Mouse (Mus musculus): Measurements from ENCODE around the gene Ercc5. TPM values are rescaled to one million over a fixed set of nuclear protein-coding genes. Genes with fewer than 3 reads are reported as not detected.
A peak's percentile ranks its signal among the peaks of the same experiment; 100 is the strongest.

Ercc5 gene
- total RNA-seq, 1 experiment = 20.6 TPM

- H3K9me3 ChIP-seq (ENCODE audit: control insufficient read depth, insufficient read depth, low read depth, low read length) = no peaks in the 10 kb centered on the region
- in situ Hi-C loops (cut with MboI; ENCODE audit: low sequenced_read_pairs in 2 of 2, unreplicated experiment in 2 of 2) = no loop called here
- no peak overlapping the region for H3K9ac ChIP-seq (ENCODE audit: insufficient read depth, low read depth, low read length, poor library complexity, severe bottlenecking)
- H3K27ac ChIP-seq (ENCODE audit: insufficient read depth, low read depth, low read length, poor library complexity, severe bottlenecking) = no peak overlapping the region
- no peaks in the 10 kb centered on the region for H3K36me3 ChIP-seq (ENCODE audit: control insufficient read depth, insufficient read depth, low read length, poor library complexity, severe bottlenecking)
- H3K4me3 ChIP-seq (ENCODE audit: insufficient read depth in 1 of 2, low read depth in 1 of 2, low read length in 2 of 2, poor library complexity in 1 of 2, severe bottlenecking in 1 of 2) = no peak overlapping the region
- no peaks in the 10 kb centered on the region for H3K4me1 ChIP-seq (ENCODE audit: control insufficient read depth in 2 of 2, insufficient read depth in 2 of 2, low read length in 2 of 2, poor library complexity in 1 of 2)
- TF ChIP-seq ZNF384 (IDR thresholded peaks at IDR 0.05; ENCODE audit: low read depth, low read length) (no peak), MAFK (IDR thresholded peaks at IDR 0.05; ENCODE audit: insufficient read depth, low read depth, low read length) (no peak), ZC3H11A (IDR thresholded peaks at IDR 0.05; ENCODE audit: borderline replicate concordance, low read depth, low read length) (no peak), CHD2 (IDR thresholded peaks at IDR 0.05; ENCODE audit: low read depth, low read length) (no peak), HCFC1 (IDR thresholded peaks at IDR 0.05; ENCODE audit: borderline replicate concordance, insufficient read depth, low read length) (no peak)
- DNase-seq (ENCODE audit: low read depth, low spot score) = no peak
Observed at GRCm38 (mm10) chr1:44142747-44143146, 4.8 kb upstream of the Ercc5 start.

GRCm38 (mm10) chr1:44148706-44149105, 1.2 kb downstream of the Ercc5 start:
- no peak overlapping the region; the same call in 1 of the 2 replicates for H3K9ac ChIP-seq (ENCODE audit: insufficient read depth, low read depth, low read length, poor library complexity, severe bottlenecking)
- peak; percentile 15 for DNase-seq (ENCODE audit: low read depth, low spot score)
- TF ChIP-seq MAFK (IDR thresholded peaks at IDR 0.05; ENCODE audit: insufficient read depth, low read depth, low read length) (no peak), CHD2 (IDR thresholded peaks at IDR 0.05; ENCODE audit: low read depth, low read length) (no peak), ZNF384 (IDR thresholded peaks at IDR 0.05; ENCODE audit: low read depth, low read length) (no peak), ZC3H11A (IDR thresholded peaks at IDR 0.05; ENCODE audit: borderline replicate concordance, low read depth, low read length) (no peak)
- H3K4me1 ChIP-seq (ENCODE audit: control insufficient read depth in 2 of 2, insufficient read depth in 2 of 2, low read length in 2 of 2, poor library complexity in 1 of 2) = no peaks in the 10 kb centered on the region
- H3K36me3 ChIP-seq (ENCODE audit: control insufficient read depth, insufficient read depth, low read length, poor library complexity, severe bottlenecking) = no peaks in the 10 kb centered on the region
- in situ Hi-C loops (cut with MboI; ENCODE audit: low sequenced_read_pairs in 2 of 2, unreplicated experiment in 2 of 2) = no loop called here
- peak overlapping the region; percentile 72 to 90 for H3K4me3 ChIP-seq (ENCODE audit: insufficient read depth in 1 of 2, low read depth in 1 of 2, low read length in 2 of 2, poor library complexity in 1 of 2, severe bottlenecking in 1 of 2)
- no peak overlapping the region for H3K27ac ChIP-seq (ENCODE audit: insufficient read depth, low read depth, low read length, poor library complexity, severe bottlenecking)
- H3K9me3 ChIP-seq (ENCODE audit: control insufficient read depth, insufficient read depth, low read depth, low read length) = no peaks in the 10 kb centered on the region

- H3K4me1 ChIP-seq (ENCODE audit: control insufficient read depth in 2 of 2, insufficient read depth in 2 of 2, low read length in 2 of 2, poor library complexity in 1 of 2) = no peaks in the 10 kb centered on the region
- no peak overlapping the region for H3K4me3 ChIP-seq (ENCODE audit: insufficient read depth in 1 of 2, low read depth in 1 of 2, low read length in 2 of 2, poor library complexity in 1 of 2, severe bottlenecking in 1 of 2)
- no peak for DNase-seq (ENCODE audit: low read depth, low spot score)
- no peak overlapping the region for H3K9ac ChIP-seq (ENCODE audit: insufficient read depth, low read depth, low read length, poor library complexity, severe bottlenecking)
- in situ Hi-C loops (cut with MboI; ENCODE audit: low sequenced_read_pairs in 2 of 2, unreplicated experiment in 2 of 2) = no loop called here
- H3K9me3 ChIP-seq (ENCODE audit: control insufficient read depth, insufficient read depth, low read depth, low read length) = no peaks in the 10 kb centered on the region
- peaks cover 2% of the 10 kb centered on the region for H3K36me3 ChIP-seq (ENCODE audit: control insufficient read depth, insufficient read depth, low read length, poor library complexity, severe bottlenecking)
- no peak overlapping the region for H3K27ac ChIP-seq (ENCODE audit: insufficient read depth, low read depth, low read length, poor library complexity, severe bottlenecking)
- no peak for TF ChIP-seq CHD2 (IDR thresholded peaks at IDR 0.05; ENCODE audit: low read depth, low read length)
- TF ChIP-seq MAFK (IDR thresholded peaks at IDR 0.05; ENCODE audit: insufficient read depth, low read depth, low read length) = no peak
- TF ChIP-seq HCFC1 (IDR thresholded peaks at IDR 0.05; ENCODE audit: borderline replicate concordance, insufficient read depth, low read length) = no peak
- no peak for TF ChIP-seq ZC3H11A (IDR thresholded peaks at IDR 0.05; ENCODE audit: borderline replicate concordance, low read depth, low read length)
- TF ChIP-seq ZNF384 (IDR thresholded peaks at IDR 0.05; ENCODE audit: low read depth, low read length) = no peak
Observed at GRCm38 (mm10) chr1:44155287-44155686, 7.7 kb downstream of the Ercc5 start.

GRCm38 (mm10) chr1:44158317-44158716, 10.8 kb downstream of the Ercc5 start:
- in situ Hi-C loops (cut with MboI; ENCODE audit: low sequenced_read_pairs in 2 of 2, unreplicated experiment in 2 of 2) = no loop called here
- H3K36me3 ChIP-seq (ENCODE audit: control insufficient read depth, insufficient read depth, low read length, poor library complexity, severe bottlenecking) = peaks cover 11% of the 10 kb centered on the region
- TF ChIP-seq MAFK (IDR thresholded peaks at IDR 0.05; ENCODE audit: insufficient read depth, low read depth, low read length) (no peak), HCFC1 (IDR thresholded peaks at IDR 0.05; ENCODE audit: borderline replicate concordance, insufficient read depth, low read length) (no peak), ZC3H11A (IDR thresholded peaks at IDR 0.05; ENCODE audit: borderline replicate concordance, low read depth, low read length) (no peak), CHD2 (IDR thresholded peaks at IDR 0.05; ENCODE audit: low read depth, low read length) (no peak), ZNF384 (IDR thresholded peaks at IDR 0.05; ENCODE audit: low read depth, low read length) (no peak)

GRCm38 (mm10) chr1:44161818-44162217, 14.3 kb downstream of the Ercc5 start:
- Histone ChIP-seq H3K9me3 (ENCODE audit: control insufficient read depth, insufficient read depth, low read depth, low read length) (no peaks in the 10 kb centered on the region), H3K4me1 (ENCODE audit: control insufficient read depth in 2 of 2, insufficient read depth in 2 of 2, low read length in 2 of 2, poor library complexity in 1 of 2) (no peaks in the 10 kb centered on the region), H3K9ac (ENCODE audit: insufficient read depth, low read depth, low read length, poor library complexity, severe bottlenecking) (no peak overlapping the region), H3K4me3 (ENCODE audit: insufficient read depth in 1 of 2, low read depth in 1 of 2, low read length in 2 of 2, poor library complexity in 1 of 2, severe bottlenecking in 1 of 2) (no peak overlapping the region), H3K27ac (ENCODE audit: insufficient read depth, low read depth, low read length, poor library complexity, severe bottlenecking) (no peak overlapping the region), H3K36me3 (ENCODE audit: control insufficient read depth, insufficient read depth, low read length, poor library complexity, severe bottlenecking) (peaks cover 16% of the 10 kb centered on the region)
- in situ Hi-C loops (cut with MboI; ENCODE audit: low sequenced_read_pairs in 2 of 2, unreplicated experiment in 2 of 2) = no loop called here
- DNase-seq (ENCODE audit: low read depth, low spot score) = no peak
- no peak for TF ChIP-seq MAFK (IDR thresholded peaks at IDR 0.05; ENCODE audit: insufficient read depth, low read depth, low read length)
- TF ChIP-seq CHD2 (IDR thresholded peaks at IDR 0.05; ENCODE audit: low read depth, low read length) = no peak
- TF ChIP-seq ZC3H11A (IDR thresholded peaks at IDR 0.05; ENCODE audit: borderline replicate concordance, low read depth, low read length) = no peak
- no peak for TF ChIP-seq HCFC1 (IDR thresholded peaks at IDR 0.05; ENCODE audit: borderline replicate concordance, insufficient read depth, low read length)
- TF ChIP-seq ZNF384 (IDR thresholded peaks at IDR 0.05; ENCODE audit: low read depth, low read length) = no peak

More at GRCm38 (mm10) chr1:44158317-44158716, 10.8 kb downstream of the Ercc5 start:
- no peak overlapping the region for H3K9ac ChIP-seq (ENCODE audit: insufficient read depth, low read depth, low read length, poor library complexity, severe bottlenecking)
- no peak overlapping the region for H3K4me3 ChIP-seq (ENCODE audit: insufficient read depth in 1 of 2, low read depth in 1 of 2, low read length in 2 of 2, poor library complexity in 1 of 2, severe bottlenecking in 1 of 2)
- H3K4me1 ChIP-seq (ENCODE audit: control insufficient read depth in 2 of 2, insufficient read depth in 2 of 2, low read length in 2 of 2, poor library complexity in 1 of 2) = no peaks in the 10 kb centered on the region
- H3K27ac ChIP-seq (ENCODE audit: insufficient read depth, low read depth, low read length, poor library complexity, severe bottlenecking) = no peak overlapping the region
- no peak for DNase-seq (ENCODE audit: low read depth, low spot score)
- H3K9me3 ChIP-seq (ENCODE audit: control insufficient read depth, insufficient read depth, low read depth, low read length) = no peaks in the 10 kb centered on the region
